8 mouse cellular contexts compared by ENCODE assay signal in genomic region chrX:48424583-48424982, GRCm38 (mm10). TPM values are rescaled to one million over a fixed set of nuclear protein-coding genes. Genes with fewer than 3 reads are reported as not detected.
A peak's percentile ranks its signal among the peaks of the same experiment; 100 is the strongest.
DNase-seq lines count a peak whose midpoint lies in the region; ATAC-seq and TF ChIP-seq lines count a peak whose summit lies in the region.

No protein-coding gene starts in this region.

- CTCF ChIA-PET in Patski (lab: Charles Lee): interaction anchor here (1.1 to 2.7 kb wide), 5 partner anchors 14 to 47 kb away, joined by 3 to 17 read pairs (median 4); partner anchors contain the start of gene Elf4

- H3K27me3 ChIP-seq in Patski: no peaks in the 10 kb centered on the region
- no peaks in the 10 kb centered on the region for H3K27me3 ChIP-seq in stomach, embryonic 15.5 days (replicated peaks)
- no peaks in the 10 kb centered on the region for H3K27me3 ChIP-seq in hindbrain, embryonic 14.5 days (ENCODE audit: control insufficient read depth, insufficient read depth, low read length)

- H3K9ac ChIP-seq in stomach, embryonic 15.5 days: no peak overlapping the region
- no peak overlapping the region for H3K9ac ChIP-seq in hindbrain, embryonic 14.5 days

- H3K4me3 ChIP-seq in lung, adult 2 months (replicated peaks; ENCODE audit: extremely low read depth, low read depth, low read length): no peak overlapping the region
- H3K4me3 ChIP-seq in stomach, embryonic 15.5 days (replicated peaks): no peak overlapping the region
- no peak overlapping the region for H3K4me3 ChIP-seq in hindbrain, embryonic 14.5 days (replicated peaks; ENCODE audit: low read length)

- no peak for TF ChIP-seq CTCF in Patski (IDR thresholded peaks at IDR 0.05)
- 0 out of 2 replicates have a peak, but pooled peaks have one; percentile 9 for TF ChIP-seq CTCF in lung, adult 2 months (IDR thresholded peaks at IDR 0.05; ENCODE audit: insufficient read depth, low read length)

- in situ Hi-C loops in Patski (cut with MboI; ENCODE audit: low pct_unique_long_range_greater_than_20kb): loop anchor here (5.0 kb wide), 2 partner anchors 38 to 103 kb away; partner anchors contain the start of gene Elf4

- H3K27ac ChIP-seq in stomach, embryonic 15.5 days: 0 out of 2 replicates have a peak overlapping the region, but pooled peaks have one; percentile 11
- H3K27ac ChIP-seq in hindbrain, embryonic 14.5 days: no peak overlapping the region

- 0 out of 2 replicates have a peak overlapping the region, but pooled peaks have one; percentile 5 for H3K4me2 ChIP-seq in stomach, embryonic 15.5 days
- H3K4me2 ChIP-seq in hindbrain, embryonic 14.5 days (replicated peaks): no peak overlapping the region

- TF ChIP-seq POLR2A in lung, adult 2 months (IDR thresholded peaks at IDR 0.05; ENCODE audit: borderline replicate concordance, extremely low read depth, low read depth, low read length): no peak

- ATAC-seq in Patski: peak; percentile 68
- peak; percentile 88 to 94 for ATAC-seq in hematopoietic stem cell, adult 5-6 weeks (replicated peaks in 1 of 2; ENCODE audit: insufficient read depth in 1 of 2, low FRiP score in 2 of 2, low TSS enrichment in 1 of 2, low read depth in 1 of 2, poor library complexity in 2 of 2, severe bottlenecking in 2 of 2)
- no peak for ATAC-seq in stomach, embryonic 15.5 days (ENCODE audit: insufficient read depth, low FRiP score, low read depth)
- no peak for ATAC-seq in hindbrain, embryonic 14.5 days (ENCODE audit: low FRiP score)

- DNase-seq in 416B (ENCODE audit: low read depth): peak; percentile 88
- DNase-seq in Patski (ENCODE audit: low read depth, low spot score): no peak
- no peak for DNase-seq in lung, adult 2 months
- no peak for DNase-seq in retina, postnatal 1 day
- no peak for DNase-seq in ovary, postnatal 14 days (ENCODE audit: low spot score)
- DNase-seq in hindbrain, embryonic 14.5 days (ENCODE audit: low spot score): no peak

- 42% methylated on average over 3 of the region's 3 CpGs for WGBS in lung, adult 2 months
- 50% methylated on average over 3 of the region's 3 CpGs for WGBS in stomach, embryonic 15.5 days
- 63% methylated on average over 3 of the region's 3 CpGs for WGBS in hindbrain, embryonic 14.5 days

- POLR2A ChIA-PET in Patski (lab: Charles Lee): no interaction called here

- H3K4me1 ChIP-seq in lung, adult 2 months (ENCODE audit: control insufficient read depth, insufficient read depth, low read length): peaks cover 14% of the 10 kb centered on the region; the same call in 1 of the 2 replicates
- no peaks in the 10 kb centered on the region for H3K4me1 ChIP-seq in stomach, embryonic 15.5 days
- no peaks in the 10 kb centered on the region for H3K4me1 ChIP-seq in hindbrain, embryonic 14.5 days (replicated peaks; ENCODE audit: control insufficient read depth, insufficient read depth, low read length)

- no peaks in the 10 kb centered on the region for H3K9me3 ChIP-seq in stomach, embryonic 15.5 days
- H3K9me3 ChIP-seq in hindbrain, embryonic 14.5 days (ENCODE audit: control insufficient read depth, low read length): no peaks in the 10 kb centered on the region

- no peaks in the 10 kb centered on the region for H3K36me3 ChIP-seq in stomach, embryonic 15.5 days
- H3K36me3 ChIP-seq in hindbrain, embryonic 14.5 days (replicated peaks; ENCODE audit: control insufficient read depth, insufficient read depth): no peaks in the 10 kb centered on the region

RNA-seq across cellular contexts. Expression of gene Elf4, which starts 38.3 kb away (rescaled TPM):
- 8.6 TPM for polyA plus RNA-seq in Patski (2021)
- total RNA-seq in hematopoietic stem cell, adult 5-6 weeks (2017): 18.2 and 29.5 TPM in 2 replicates
- 15.9 and 16.8 TPM in 2 replicates for polyA plus RNA-seq in lung, adult 2 months (2012; rRNA removed)
- polyA plus RNA-seq in stomach, embryonic 15.5 days (2015; fragmentation: Nextera tagmentation; extraction: Ambion mirVana): 9.2 and 10.6 TPM in 2 replicates
- polyA plus RNA-seq in hindbrain, embryonic 14.5 days (2014; fragmentation: Nextera tagmentation; extraction: Ambion mirVana): 0.83 and 1.2 TPM in 2 replicates

Comparison
In these comparisons a context has a peak if more than half of its experiments do, and no peak if none do; other contexts are left out.
1. ATAC-seq: peak in Patski (single experiment) and hematopoietic stem cell, adult 5-6 weeks (2 of 2); none in stomach, embryonic 15.5 days (single experiment) and hindbrain, embryonic 14.5 days (single experiment).